Mouse (Mus musculus) hindbrain, embryonic 12.5 days (tissue): ENCODE results near the gene Tnfsf12. TPM values are rescaled to one million over a fixed set of nuclear protein-coding genes. Genes with fewer than 3 reads are reported as not detected.
"Not testable (repeated sequence)": the region's sequence is repeated elsewhere in the genome, so short reads cannot be mapped to it uniquely, and the experiment has no call there.

Experiments used
- ATAC-seq: fragments of 200-750 bp; cut with Nextera tagmentation; 2 replicates; pipeline ENCODE4 v1.8.0; 2017; ENCODE audit warnings: moderate TSS enrichment; ENCODE audit not compliant: low FRiP score
- H3K27ac ChIP-seq: fragments of 300-500 bp; sonication (generic); 2 replicates; pipeline ENCODE4 v1.5.1; 2016; ENCODE audit warnings: mild to moderate bottlenecking
- H3K27me3 ChIP-seq: fragments of 300-500 bp; sonication (generic); 2 replicates; pipeline ENCODE4 v1.6.1; 2016; ENCODE audit warnings: mild to moderate bottlenecking
- H3K36me3 ChIP-seq: fragments of 300-500 bp; sonication (generic); 2 replicates; pipeline ENCODE4 v1.6.1; 2016; ENCODE audit warnings: mild to moderate bottlenecking
- H3K4me1 ChIP-seq: fragments of 300-500 bp; sonication (generic); 2 replicates; pipeline ENCODE4 v1.6.1; 2016
- H3K4me2 ChIP-seq: fragments of 300-500 bp; sonication (generic); replicated peaks from 2 replicates; pipeline ENCODE4 v1.6.1; 2016; ENCODE audit warnings: mild to moderate bottlenecking
- H3K4me3 ChIP-seq: fragments of 300-500 bp; sonication (generic); 2 replicates; pipeline ENCODE4 v1.5.1; 2016; ENCODE audit warnings: mild to moderate bottlenecking
- H3K9ac ChIP-seq: fragments of 300-500 bp; sonication (generic); 2 replicates; pipeline ENCODE4 v1.6.1; 2016; ENCODE audit warnings: mild to moderate bottlenecking, moderate library complexity
- H3K9me3 ChIP-seq: fragments of 300-500 bp; sonication (generic); replicated peaks from 2 replicates; pipeline ENCODE4 v1.6.1; 2016; ENCODE audit warnings: mild to moderate bottlenecking
- WGBS: fragments of 180-500 bp; shearing (Covaris S2); methylation state at CpG from one replicate; pipeline ENCODE4 v1.1.7; 2016; 5-methylcytosine and 5-hydroxymethylcytosine counted together
- polyA plus RNA-seq: library from polyadenylated mRNA; unstranded; fragments of >200 nt; fragmentation: Nextera tagmentation; extraction: Ambion mirVana; gene quantifications from 2 replicates; pipeline ENCODE4 v1.2.1, GENCODE M21; 2016

The Tnfsf12 gene
- 3.1 and 3.4 TPM in 2 replicates for polyA plus RNA-seq

- Histone ChIP-seq H3K9ac (peak within 1 kb of the TSS; percentile 81), H3K27me3 (peaks cover 7% of the 10 kb centered on the region; the same call in 1 of the 2 replicates), H3K4me3 (peak within 1 kb of the TSS; percentile 49), H3K27ac (peak within 1 kb of the TSS; percentile 40; the same call in 1 of the 2 replicates), H3K36me3 (no peaks in the 10 kb centered on the region), H3K9me3 (no peaks in the 10 kb centered on the region), H3K4me2 (peak within 1 kb of the TSS; percentile 96), H3K4me1 (peaks cover 13% of the 10 kb centered on the region)
- 2% methylated on average over 34 of the region's 41 CpGs for WGBS
- ATAC-seq = peak; percentile 56; the same call in 1 of the 2 replicates
These were observed at the start of gene Tnfsf12, which contains the start of gene Tnfsfm13 for GRCm38 (mm10) chr11:69695361-69696181. Gene Tnfsf12, minus strand, starts transcription at chr11:69695849. Gene Tnfsfm13, minus strand, starts transcription at chr11:69696098.

GRCm38 (mm10) chr11:69731408-69731807, 35.8 kb upstream of the Tnfsf12 start:
- not testable (repeated sequence) for H3K9ac ChIP-seq, ATAC-seq
- 86% methylated on average over 2 of the region's 3 CpGs for WGBS

GRCm38 (mm10) chr11:69729063-69729462, 33.4 kb upstream of the Tnfsf12 start:
- no peak overlapping the region for H3K4me2 ChIP-seq
- WGBS = 15% methylated on average over 3 of the region's 3 CpGs
- H3K9ac ChIP-seq = no peak overlapping the region
- no peak for ATAC-seq
- peaks cover 11% of the 10 kb centered on the region for H3K36me3 ChIP-seq
- no peaks in the 10 kb centered on the region for H3K27me3 ChIP-seq
- no peak overlapping the region for H3K4me3 ChIP-seq
- H3K4me1 ChIP-seq = no peaks in the 10 kb centered on the region
- no peak overlapping the region for H3K27ac ChIP-seq
- H3K9me3 ChIP-seq = no peaks in the 10 kb centered on the region

More at GRCm38 (mm10) chr11:69731408-69731807, 35.8 kb upstream of the Tnfsf12 start:
- H3K36me3 ChIP-seq = peaks cover 34% of the 10 kb centered on the region
- not testable (repeated sequence) for H3K4me3 ChIP-seq, H3K27me3 ChIP-seq, H3K27ac ChIP-seq, H3K4me2 ChIP-seq, H3K9me3 ChIP-seq, H3K4me1 ChIP-seq

GRCm38 (mm10) chr11:69725951-69726350, 30.3 kb upstream of the Tnfsf12 start:
- no peak overlapping the region for H3K9ac ChIP-seq
- H3K4me3 ChIP-seq = no peak overlapping the region
- H3K4me2 ChIP-seq = no peak overlapping the region
- H3K9me3 ChIP-seq = no peaks in the 10 kb centered on the region
- H3K27me3 ChIP-seq = no peaks in the 10 kb centered on the region
- WGBS = 34% methylated on average over 5 of the region's 5 CpGs
- no peak for ATAC-seq
- no peak overlapping the region for H3K27ac ChIP-seq
- H3K4me1 ChIP-seq = no peaks in the 10 kb centered on the region
- H3K36me3 ChIP-seq = no peaks in the 10 kb centered on the region

GRCm38 (mm10) chr11:69723074-69723473, 27.4 kb upstream of the Tnfsf12 start:
- no peak overlapping the region for H3K27ac ChIP-seq
- no peaks in the 10 kb centered on the region for H3K27me3 ChIP-seq
- no peaks in the 10 kb centered on the region for H3K9me3 ChIP-seq
- no peak overlapping the region for H3K4me2 ChIP-seq
- 47% methylated on average over 2 of the region's 2 CpGs for WGBS
- H3K36me3 ChIP-seq = no peaks in the 10 kb centered on the region
- 0 out of 2 replicates have a peak, but pooled peaks cover 5% of the 10 kb centered on the region for H3K4me1 ChIP-seq
- ATAC-seq = no peak
- no peak overlapping the region for H3K9ac ChIP-seq
- no peak overlapping the region for H3K4me3 ChIP-seq

GRCm38 (mm10) chr11:69720852-69721251, 25.2 kb upstream of the Tnfsf12 start:
- Histone ChIP-seq H3K27ac (no peak overlapping the region), H3K4me1 (peaks cover 9% of the 10 kb centered on the region), H3K27me3 (no peaks in the 10 kb centered on the region), H3K4me3 (no peak overlapping the region), H3K9ac (no peak overlapping the region), H3K36me3 (no peaks in the 10 kb centered on the region), H3K9me3 (no peaks in the 10 kb centered on the region), H3K4me2 (no peak overlapping the region)
- 84% methylated on average over 6 of the region's 6 CpGs for WGBS
- no peak for ATAC-seq

GRCm38 (mm10) chr11:69719423-69719822, 23.8 kb upstream of the Tnfsf12 start:
- WGBS = 66% methylated on average over 6 of the region's 6 CpGs
- no peaks in the 10 kb centered on the region for H3K36me3 ChIP-seq
- no peak for ATAC-seq

GRCm38 (mm10) chr11:69718661-69719060, 23.0 kb upstream of the Tnfsf12 start:
- Histone ChIP-seq H3K4me2 (0 out of 2 replicates have a peak overlapping the region, but pooled peaks have one; percentile 3), H3K9me3 (no peaks in the 10 kb centered on the region), H3K27me3 (0 out of 2 replicates have a peak, but pooled peaks cover under 1% of the 10 kb centered on the region), H3K4me3 (no peak overlapping the region), H3K4me1 (peaks cover 12% of the 10 kb centered on the region), H3K9ac (no peak overlapping the region), H3K36me3 (no peaks in the 10 kb centered on the region), H3K27ac (no peak overlapping the region)
- WGBS = 29% methylated on average over 15 of the region's 15 CpGs
- ATAC-seq = no peak

More at GRCm38 (mm10) chr11:69719423-69719822, 23.8 kb upstream of the Tnfsf12 start:
- H3K9ac ChIP-seq = no peak overlapping the region
- no peaks in the 10 kb centered on the region for H3K27me3 ChIP-seq
- peaks cover 12% of the 10 kb centered on the region for H3K4me1 ChIP-seq
- no peak overlapping the region for H3K4me3 ChIP-seq
- H3K9me3 ChIP-seq = no peaks in the 10 kb centered on the region
- no peak overlapping the region for H3K27ac ChIP-seq
- H3K4me2 ChIP-seq = no peak overlapping the region

GRCm38 (mm10) chr11:69716953-69717352, 21.3 kb upstream of the Tnfsf12 start:
- Histone ChIP-seq H3K4me3 (no peak overlapping the region), H3K36me3 (no peaks in the 10 kb centered on the region), H3K27ac (no peak overlapping the region), H3K4me2 (no peak overlapping the region), H3K9me3 (no peaks in the 10 kb centered on the region), H3K9ac (no peak overlapping the region), H3K4me1 (peaks cover 12% of the 10 kb centered on the region), H3K27me3 (0 out of 2 replicates have a peak, but pooled peaks cover 2% of the 10 kb centered on the region)
- no peak for ATAC-seq
- WGBS = 59% methylated on average over 4 of the region's 4 CpGs

GRCm38 (mm10) chr11:69715929-69716328, 20.3 kb upstream of the Tnfsf12 start:
- H3K9me3 ChIP-seq = no peaks in the 10 kb centered on the region
- ATAC-seq = no peak
- H3K27ac ChIP-seq = no peak overlapping the region
- H3K4me1 ChIP-seq = peaks cover 12% of the 10 kb centered on the region
- H3K9ac ChIP-seq = no peak overlapping the region
- no peak overlapping the region for H3K4me3 ChIP-seq
- H3K36me3 ChIP-seq = no peaks in the 10 kb centered on the region
- no peak overlapping the region for H3K4me2 ChIP-seq
- H3K27me3 ChIP-seq = 0 out of 2 replicates have a peak, but pooled peaks cover 2% of the 10 kb centered on the region
- 21% methylated on average over 5 of the region's 5 CpGs for WGBS

- Histone ChIP-seq H3K4me2 (no peak overlapping the region), H3K9me3 (no peaks in the 10 kb centered on the region), H3K36me3 (no peaks in the 10 kb centered on the region), H3K4me1 (peaks cover 12% of the 10 kb centered on the region), H3K4me3 (no peak overlapping the region), H3K9ac (no peak overlapping the region), H3K27ac (no peak overlapping the region), H3K27me3 (0 out of 2 replicates have a peak, but pooled peaks cover 2% of the 10 kb centered on the region)
- WGBS = 52% methylated on average over 9 of the region's 9 CpGs
- no peak for ATAC-seq
These were observed 19.8 kb upstream of the Tnfsf12 start for GRCm38 (mm10) chr11:69715482-69715881.

GRCm38 (mm10) chr11:69714636-69715329, 19.1 kb upstream of the Tnfsf12 start:
- H3K27ac ChIP-seq = no peak overlapping the region
- no peak overlapping the region for H3K9ac ChIP-seq
- no peak for ATAC-seq
- 0 out of 2 replicates have a peak, but pooled peaks cover 2% of the 10 kb centered on the region for H3K27me3 ChIP-seq
- no peak overlapping the region for H3K4me3 ChIP-seq
- H3K4me1 ChIP-seq = peaks cover 12% of the 10 kb centered on the region
- no peak overlapping the region for H3K4me2 ChIP-seq
- H3K9me3 ChIP-seq = no peaks in the 10 kb centered on the region
- no peaks in the 10 kb centered on the region for H3K36me3 ChIP-seq
- WGBS = 69% methylated on average over 18 of the region's 18 CpGs
